Mouse (Mus musculus): ENCODE data around the gene Zfp189. TPM values are rescaled to one million over a fixed set of nuclear protein-coding genes. Genes with fewer than 3 reads are reported as not detected.
A peak's percentile ranks its signal among the peaks of the same experiment; 100 is the strongest.
"Not testable (repeated sequence)": the region's sequence is repeated elsewhere in the genome, so short reads cannot be mapped to it uniquely, and the experiment has no call there.

Zfp189 gene
- 10.2 and 10.5 TPM in 2 replicates for polyA plus RNA-seq (2015; fragmentation: Nextera tagmentation; extraction: Ambion mirVana)

DNA sequence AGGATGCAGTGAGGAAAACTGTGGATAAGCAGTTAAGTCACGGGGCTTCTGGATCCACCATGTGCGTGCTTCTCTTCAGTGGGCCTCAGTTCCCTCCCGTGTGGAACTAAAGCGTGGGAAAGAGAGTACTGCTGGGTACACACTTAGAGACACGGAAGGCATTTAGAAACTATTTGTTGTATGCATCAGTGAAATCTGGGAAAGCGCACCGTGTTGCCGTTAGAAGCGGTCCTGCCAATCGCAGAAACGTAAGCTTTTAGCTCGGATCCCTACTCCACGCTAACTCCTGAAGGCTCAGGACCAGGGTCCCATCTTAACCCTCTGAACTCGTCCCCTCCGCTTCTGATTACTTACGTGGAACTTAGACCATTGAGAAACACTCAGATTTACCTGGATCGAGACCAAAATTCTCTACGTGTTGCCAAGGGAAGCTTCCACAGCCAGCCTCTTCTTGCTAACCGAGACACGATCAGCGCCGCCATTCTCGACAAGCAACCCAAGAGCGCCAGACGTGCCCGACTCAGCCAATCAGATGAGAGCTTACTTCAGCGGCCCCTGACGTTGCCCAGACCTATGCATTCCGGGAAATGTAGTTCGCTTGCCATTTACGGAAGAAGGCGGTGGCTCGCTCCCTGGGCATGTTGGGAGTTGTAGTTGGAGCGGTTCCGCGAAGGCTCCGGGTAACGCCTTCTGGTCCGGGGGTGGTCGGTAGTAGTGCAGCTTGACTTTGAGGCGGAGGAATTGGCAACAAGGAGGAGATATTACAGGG, at the start of gene Zfp189, which contains the start of gene Mrpl50:
Gene Zfp189, plus strand, starts transcription at position 605 of the 769 bp plus-strand sequence.
Gene Mrpl50, minus strand, starts transcription at position 522 of the 769 bp plus-strand sequence.
- H3K36me3 ChIP-seq = peaks cover 18% of the 10 kb centered on the region
- peak within 1 kb of the TSS; percentile 84 for H3K27ac ChIP-seq (replicated peaks)
- H3K27me3 ChIP-seq (replicated peaks) = no peaks in the 10 kb centered on the region
- peaks cover 26% of the 10 kb centered on the region for H3K4me1 ChIP-seq
- H3K4me3 ChIP-seq (replicated peaks) = peak within 1 kb of the TSS; percentile 76
- under 1% methylated on average over 41 of the region's 41 CpGs for WGBS
- H3K9me3 ChIP-seq (replicated peaks) = no peaks in the 10 kb centered on the region
- peak; percentile 99 for ATAC-seq (ENCODE audit: low FRiP score)
- peak within 1 kb of the TSS; percentile 73 for H3K9ac ChIP-seq (replicated peaks)
- H3K4me2 ChIP-seq = peak within 1 kb of the TSS; percentile 74

GRCm38 (mm10) chr4:49473435-49474100, 47.4 kb upstream of the Zfp189 start, which contains the start of gene Acnat1:
TSS of gene Acnat1 (minus strand) at chr4:49473912.
- Histone ChIP-seq H3K4me2 (no peak within 1 kb of the TSS), H3K9me3 (replicated peaks) (no peaks in the 10 kb centered on the region), H3K9ac (replicated peaks) (no peak within 1 kb of the TSS), H3K4me1 (peaks cover 3% of the 10 kb centered on the region), H3K27ac (replicated peaks) (no peak within 1 kb of the TSS), H3K27me3 (replicated peaks) (no peaks in the 10 kb centered on the region), H3K4me3 (replicated peaks) (no peak within 1 kb of the TSS), H3K36me3 (no peaks in the 10 kb centered on the region)
- no peak for ATAC-seq (ENCODE audit: low FRiP score)
- WGBS = 53% methylated on average over 3 of the region's 3 CpGs

- ATAC-seq (ENCODE audit: low FRiP score) = no peak
- H3K27me3 ChIP-seq (replicated peaks) = no peaks in the 10 kb centered on the region
- H3K9me3 ChIP-seq (replicated peaks) = no peaks in the 10 kb centered on the region
- no peak overlapping the region for H3K4me2 ChIP-seq
- H3K27ac ChIP-seq (replicated peaks) = no peak overlapping the region
- H3K36me3 ChIP-seq = no peaks in the 10 kb centered on the region
- no peak overlapping the region for H3K9ac ChIP-seq (replicated peaks)
- H3K4me1 ChIP-seq = peaks cover 4% of the 10 kb centered on the region
- H3K4me3 ChIP-seq (replicated peaks) = no peak overlapping the region
Measured at GRCm38 (mm10) chr4:49474583-49474982, 46.4 kb upstream of the Zfp189 start.

- peaks cover 8% of the 10 kb centered on the region for H3K4me1 ChIP-seq
- H3K27me3 ChIP-seq (replicated peaks) = no peaks in the 10 kb centered on the region
- H3K9me3 ChIP-seq (replicated peaks) = no peaks in the 10 kb centered on the region
- peak overlapping the region; percentile 54 for H3K4me2 ChIP-seq
- no peak overlapping the region for H3K27ac ChIP-seq (replicated peaks)
- no peak for ATAC-seq (ENCODE audit: low FRiP score)
- peak overlapping the region; percentile 19 for H3K4me3 ChIP-seq (replicated peaks)
- WGBS = 23% methylated on average over 19 of the region's 19 CpGs
- no peaks in the 10 kb centered on the region for H3K36me3 ChIP-seq
- no peak overlapping the region for H3K9ac ChIP-seq (replicated peaks)
Measured at GRCm38 (mm10) chr4:49478118-49478877, 42.7 kb upstream of the Zfp189 start.

- H3K36me3 ChIP-seq; ATAC-seq (ENCODE audit: low FRiP score); H3K4me1 ChIP-seq; H3K4me3 ChIP-seq (replicated peaks); H3K27me3 ChIP-seq (replicated peaks); H3K27ac ChIP-seq (replicated peaks); H3K9ac ChIP-seq (replicated peaks); H3K4me2 ChIP-seq; H3K9me3 ChIP-seq (replicated peaks): not testable (repeated sequence)
- 9% methylated on average over 2 of the region's 2 CpGs for whole genome bisulfite sequencing
Measured at GRCm38 (mm10) chr4:49479035-49479434, 41.9 kb upstream of the Zfp189 start.

GRCm38 (mm10) chr4:49480104-49480760, 40.7 kb upstream of the Zfp189 start:
- no peak for ATAC-seq (ENCODE audit: low FRiP score)
- WGBS = 23% methylated on average over 21 of the region's 21 CpGs
- Histone ChIP-seq H3K27ac (replicated peaks) (no peak overlapping the region), H3K4me1 (peaks cover 8% of the 10 kb centered on the region), H3K9ac (replicated peaks) (no peak overlapping the region; the same call in 1 of the 2 replicates), H3K4me2 (peak overlapping the region; percentile 34), H3K4me3 (replicated peaks) (no peak overlapping the region), H3K27me3 (replicated peaks) (no peaks in the 10 kb centered on the region), H3K9me3 (replicated peaks) (no peaks in the 10 kb centered on the region), H3K36me3 (no peaks in the 10 kb centered on the region)

DNA sequence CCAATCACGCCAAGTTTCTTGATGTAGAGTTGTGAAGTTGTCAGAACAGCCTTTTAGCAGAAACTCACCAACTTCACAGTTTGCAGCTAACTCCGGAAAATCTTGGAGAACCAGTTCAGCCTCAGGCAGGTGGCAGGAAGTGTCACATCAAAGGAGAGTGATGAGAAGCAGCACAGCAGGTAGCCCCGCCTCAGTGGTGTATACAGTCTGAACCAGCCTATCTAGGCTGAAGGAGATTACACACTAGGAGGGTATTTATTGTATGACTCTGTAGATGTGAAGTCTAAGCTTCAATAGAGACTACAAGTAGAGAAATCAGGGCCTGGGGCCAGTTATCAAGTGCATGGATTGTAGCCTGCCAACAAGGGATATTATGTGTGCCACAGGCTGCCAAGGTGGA, 40.1 kb upstream of the Zfp189 start:
- Histone ChIP-seq H3K27ac (replicated peaks) (no peak overlapping the region), H3K27me3 (replicated peaks) (no peaks in the 10 kb centered on the region), H3K4me3 (replicated peaks) (no peak overlapping the region), H3K9me3 (replicated peaks) (no peaks in the 10 kb centered on the region), H3K36me3 (no peaks in the 10 kb centered on the region), H3K4me1 (peaks cover 8% of the 10 kb centered on the region), H3K4me2 (0 out of 2 replicates have a peak overlapping the region, but pooled peaks have one; percentile 34), H3K9ac (replicated peaks) (no peak overlapping the region)
- 58% methylated on average over 3 of the region's 3 CpGs for WGBS
- ATAC-seq (ENCODE audit: low FRiP score) = no peak

GRCm38 (mm10) chr4:49485442-49485841, 35.5 kb upstream of the Zfp189 start:
- H3K36me3 ChIP-seq = no peaks in the 10 kb centered on the region
- ATAC-seq (ENCODE audit: low FRiP score) = no peak
- no peak overlapping the region for H3K4me3 ChIP-seq (replicated peaks)
- no peaks in the 10 kb centered on the region for H3K27me3 ChIP-seq (replicated peaks)
- H3K4me1 ChIP-seq = 0 out of 2 replicates have a peak, but pooled peaks cover 1% of the 10 kb centered on the region
- H3K4me2 ChIP-seq = no peak overlapping the region
- H3K9me3 ChIP-seq (replicated peaks) = no peaks in the 10 kb centered on the region
- no peak overlapping the region for H3K27ac ChIP-seq (replicated peaks)
- H3K9ac ChIP-seq (replicated peaks) = no peak overlapping the region

DNA sequence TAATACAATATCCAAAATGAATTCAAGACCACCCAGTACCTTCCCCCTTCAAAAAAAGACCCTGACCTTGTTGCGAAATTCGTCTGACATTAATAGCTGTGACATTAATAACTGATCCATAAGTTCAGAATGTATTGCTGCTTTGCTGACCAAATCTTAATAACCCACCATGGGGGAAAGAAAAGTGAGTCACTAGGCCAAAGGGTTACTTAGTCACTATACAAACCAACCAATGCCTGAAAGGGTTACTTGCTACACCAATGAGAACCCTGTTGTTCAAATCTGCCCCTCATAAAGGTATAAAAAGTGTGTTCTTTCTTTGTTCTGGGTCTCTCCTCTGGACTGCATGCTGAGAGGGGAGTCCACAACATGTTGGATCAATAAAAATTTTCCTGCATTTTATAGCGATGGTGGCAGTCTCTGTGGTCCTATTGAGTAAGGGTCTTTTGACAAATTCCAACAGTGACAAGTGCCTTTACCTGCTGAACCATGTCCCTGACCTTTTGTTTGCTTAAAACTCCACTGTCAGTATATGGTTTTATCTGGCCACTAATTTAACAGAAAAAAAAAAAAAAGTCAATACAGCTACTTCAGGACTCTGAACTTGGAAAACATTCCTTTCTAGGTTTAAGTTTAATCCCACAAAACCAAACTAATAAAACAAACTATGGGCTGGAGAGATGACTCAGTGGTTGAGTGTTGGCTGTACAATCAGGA, 34.9 kb upstream of the Zfp189 start:
- H3K4me3 ChIP-seq (replicated peaks); H3K27ac ChIP-seq (replicated peaks); ATAC-seq (ENCODE audit: low FRiP score); H3K9ac ChIP-seq (replicated peaks); H3K36me3 ChIP-seq; H3K9me3 ChIP-seq (replicated peaks); H3K4me1 ChIP-seq; H3K4me2 ChIP-seq; H3K27me3 ChIP-seq (replicated peaks): not testable (repeated sequence)
- 67% methylated on average over 3 of the region's 3 CpGs for WGBS

DNA sequence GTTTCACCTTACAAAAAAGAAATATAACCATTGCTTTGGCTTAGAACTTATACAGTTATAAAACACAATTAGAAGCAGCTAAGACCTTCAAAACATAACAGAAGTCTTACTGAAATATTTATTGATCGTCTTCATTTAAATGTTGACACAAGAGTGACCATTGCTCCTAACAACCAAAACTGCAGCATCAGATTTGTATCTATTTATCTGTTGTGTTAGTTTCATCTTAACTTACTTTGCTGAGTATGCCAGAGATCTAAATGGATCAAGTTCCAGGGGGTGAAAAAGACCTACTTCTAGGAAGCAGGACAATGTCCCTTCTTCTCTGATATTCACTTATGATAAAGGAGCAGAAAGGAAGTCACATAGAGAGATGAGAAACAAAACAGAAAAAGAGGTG, 17.4 kb upstream of the Zfp189 start:
- Histone ChIP-seq H3K9me3 (replicated peaks) (no peaks in the 10 kb centered on the region), H3K4me3 (replicated peaks) (no peak overlapping the region), H3K9ac (replicated peaks) (no peak overlapping the region), H3K36me3 (no peaks in the 10 kb centered on the region), H3K4me1 (no peaks in the 10 kb centered on the region), H3K27me3 (replicated peaks) (no peaks in the 10 kb centered on the region), H3K4me2 (no peak overlapping the region), H3K27ac (replicated peaks) (no peak overlapping the region)
- ATAC-seq (ENCODE audit: low FRiP score) = no peak
- 88% methylated on average over 1 of the region's 1 CpGs for WGBS

GRCm38 (mm10) chr4:49506386-49506785, 14.6 kb upstream of the Zfp189 start, which contains the start of gene Baat:
TSS of gene Baat (minus strand) at chr4:49506557.
- Histone ChIP-seq H3K4me3 (replicated peaks) (no peak within 1 kb of the TSS), H3K4me2 (no peak within 1 kb of the TSS), H3K36me3 (no peaks in the 10 kb centered on the region; the same call in 1 of the 2 replicates), H3K27ac (replicated peaks) (no peak within 1 kb of the TSS), H3K27me3 (replicated peaks) (no peaks in the 10 kb centered on the region), H3K4me1 (no peaks in the 10 kb centered on the region), H3K9me3 (replicated peaks) (no peaks in the 10 kb centered on the region), H3K9ac (replicated peaks) (no peak within 1 kb of the TSS)
- no peak for ATAC-seq (ENCODE audit: low FRiP score)
- WGBS = 79% methylated on average over 3 of the region's 3 CpGs

All from neural tube, embryonic 15.5 days (tissue).